Mouse (Mus musculus): ENCODE data around the gene Nebl.

- TF ChIP-seq POLR2A (IDR thresholded peaks at IDR 0.05; ENCODE audit: control insufficient read depth, low read depth, low read length) (no peak), CTCF (IDR thresholded peaks at IDR 0.05; ENCODE audit: control insufficient read depth, insufficient read depth, insufficient replicate concordance, low read depth, low read length) (no peak)
Observed at GRCm38 (mm10) chr2:17422967-17423366, 308.3 kb downstream of the Nebl start.
